Mouse (Mus musculus): Measurements from ENCODE around the gene Rybp. TPM values are rescaled to one million over a fixed set of nuclear protein-coding genes. Genes with fewer than 3 reads are reported as not detected.

Gene Rybp
- total RNA-seq, 2 experiments from 2014 or later, result 15.4 to 34.5 TPM

- ATAC-seq (replicated peaks; ENCODE audit: poor library complexity), result peak; percentile 33
These were observed 888 bp upstream of the Rybp start for GRCm38 (mm10) chr6:100288016-100288729.

GRCm38 (mm10) chr6:100286573-100287333 is 532 bp downstream of the Rybp start:
- peak; percentile 18 for ATAC-seq (replicated peaks; ENCODE audit: poor library complexity)

- ATAC-seq (replicated peaks; ENCODE audit: poor library complexity), result no peak
These were observed 1.2 kb downstream of the Rybp start for GRCm38 (mm10) chr6:100285985-100286572.

GRCm38 (mm10) chr6:100278841-100279240 is 8.4 kb downstream of the Rybp start:
- ATAC-seq (replicated peaks; ENCODE audit: poor library complexity), result peak; percentile 48; the same call in 1 of the 2 replicates

- ATAC-seq (replicated peaks; ENCODE audit: poor library complexity), result peak; percentile 62
These were observed 10.9 kb downstream of the Rybp start for GRCm38 (mm10) chr6:100276344-100276743.

GRCm38 (mm10) chr6:100275643-100276042 is 11.6 kb downstream of the Rybp start:
- no peak for ATAC-seq (replicated peaks; ENCODE audit: poor library complexity)

GRCm38 (mm10) chr6:100273556-100273955 is 13.7 kb downstream of the Rybp start:
- ATAC-seq (replicated peaks; ENCODE audit: poor library complexity), result no peak

GRCm38 (mm10) chr6:100271992-100272391 is 15.3 kb downstream of the Rybp start:
- peak; percentile 85 for ATAC-seq (replicated peaks; ENCODE audit: poor library complexity)

GRCm38 (mm10) chr6:100270765-100271164 is 16.5 kb downstream of the Rybp start:
- ATAC-seq (replicated peaks; ENCODE audit: poor library complexity), result no peak

GRCm38 (mm10) chr6:100259607-100260006 is 27.7 kb downstream of the Rybp start:
- ATAC-seq (replicated peaks; ENCODE audit: poor library complexity), result 0 out of 2 replicates have a peak, but pooled peaks have one; percentile 26

- ATAC-seq (replicated peaks; ENCODE audit: poor library complexity), result peak; percentile 77
These were observed 29.0 kb downstream of the Rybp start for GRCm38 (mm10) chr6:100258278-100258677.

- no peak for ATAC-seq (replicated peaks; ENCODE audit: poor library complexity)
These were observed 31.9 kb downstream of the Rybp start for GRCm38 (mm10) chr6:100255411-100255810.

- no peak for ATAC-seq (replicated peaks; ENCODE audit: poor library complexity)
These were observed 32.6 kb downstream of the Rybp start for GRCm38 (mm10) chr6:100254671-100255070.

GRCm38 (mm10) chr6:100244474-100244873 is 42.8 kb downstream of the Rybp start:
- ATAC-seq (replicated peaks; ENCODE audit: poor library complexity), result no peak

- peak; percentile 43 for ATAC-seq (replicated peaks; ENCODE audit: poor library complexity)
These were observed 52.2 kb downstream of the Rybp start for GRCm38 (mm10) chr6:100235036-100235435.

GRCm38 (mm10) chr6:100233522-100233921 is 53.8 kb downstream of the Rybp start:
- no peak for ATAC-seq (replicated peaks; ENCODE audit: poor library complexity)

GRCm38 (mm10) chr6:100233061-100233460 is 54.2 kb downstream of the Rybp start:
- ATAC-seq (replicated peaks; ENCODE audit: poor library complexity), result no peak

GRCm38 (mm10) chr6:100226204-100226603 is 61.1 kb downstream of the Rybp start:
- ATAC-seq (replicated peaks; ENCODE audit: poor library complexity), result no peak

GRCm38 (mm10) chr6:100223932-100224331 is 63.4 kb downstream of the Rybp start:
- ATAC-seq (replicated peaks; ENCODE audit: poor library complexity), result no peak

- no peak for ATAC-seq (replicated peaks; ENCODE audit: poor library complexity)
These were observed 63.9 kb downstream of the Rybp start for GRCm38 (mm10) chr6:100223435-100223834.

GRCm38 (mm10) chr6:100222927-100223326 is 64.4 kb downstream of the Rybp start:
- no peak for ATAC-seq (replicated peaks; ENCODE audit: poor library complexity)

GRCm38 (mm10) chr6:100221803-100222202 is 65.5 kb downstream of the Rybp start:
- no peak for ATAC-seq (replicated peaks; ENCODE audit: poor library complexity)

All from megakaryocyte progenitor cell, adult 5-6 weeks (primary cell).